In genomic region chr7:54333142-54333541, GRCm38 (mm10) we compare ENCODE assay signal across 26 mouse cellular contexts.
"Had no signal": no experiment of that assay in that cellular context is flagged by ENCODE, and none has a peak within 500 bp of the region (broad histone marks: within the 10 kb centered on the region; RNA-seq: fewer than 3 reads in every experiment).

No protein-coding gene starts in this region.

- H3K36me3 ChIP-seq: heart, embryonic 10.5 days; heart, embryonic 12.5 days; hindbrain, embryonic 10.5 days; hindbrain, embryonic 12.5 days; hindbrain, embryonic 15.5 days; intestine, embryonic 15.5 days; limb, embryonic 10.5 days; limb, embryonic 12.5 days; liver, embryonic 13.5 days had no signal

- H3K4me2 ChIP-seq: heart, embryonic 12.5 days; hindbrain, embryonic 12.5 days; hindbrain, embryonic 15.5 days; intestine, embryonic 15.5 days; limb, embryonic 12.5 days; liver, embryonic 11.5 days; liver, embryonic 13.5 days had no signal

- DNase-seq: gastrocnemius, adult 2 months; gastrocnemius, postnatal 10 days; gastrocnemius, postnatal 25 days; heart, adult 18-20 months; heart, postnatal 10 days; heart, postnatal 4 days; kidney, adult 18-20 months; kidney, adult 8-10 months; kidney, postnatal 10 days; kidney, postnatal 25 days; kidney, postnatal 4 days; liver; liver, embryonic 13.5 days had no signal

- H3K4me1 ChIP-seq: heart, embryonic 10.5 days; heart, embryonic 12.5 days; hindbrain, embryonic 10.5 days; hindbrain, embryonic 12.5 days; hindbrain, embryonic 15.5 days; intestine, embryonic 15.5 days; limb, embryonic 10.5 days; limb, embryonic 12.5 days; liver, embryonic 13.5 days had no signal

- ATAC-seq: inflammation-experienced regulatory T-cells, adult 6 months; intestine, embryonic 15.5 days; intestine, postnatal 0 days had no signal

- H3K9ac ChIP-seq: heart, embryonic 12.5 days; hindbrain, embryonic 12.5 days; hindbrain, embryonic 15.5 days; intestine, embryonic 15.5 days; limb, embryonic 12.5 days; liver, embryonic 13.5 days had no signal

- H3K4me3 ChIP-seq: gastrocnemius, adult 2 months; heart, embryonic 10.5 days; heart, embryonic 12.5 days; hindbrain, embryonic 10.5 days; hindbrain, embryonic 12.5 days; hindbrain, embryonic 15.5 days; intestine, embryonic 15.5 days; layer of hippocampus, adult 2 months; left cerebral cortex, adult 2 months; limb, embryonic 10.5 days; limb, embryonic 12.5 days; liver, embryonic 13.5 days had no signal

- H3K9me3 ChIP-seq: heart, embryonic 10.5 days; heart, embryonic 12.5 days; hindbrain, embryonic 10.5 days; hindbrain, embryonic 12.5 days; hindbrain, embryonic 15.5 days; intestine, embryonic 15.5 days; limb, embryonic 10.5 days; limb, embryonic 12.5 days; liver, embryonic 13.5 days had no signal

- H3K27me3 ChIP-seq: heart, embryonic 12.5 days; hindbrain, embryonic 12.5 days; hindbrain, embryonic 15.5 days; intestine, embryonic 15.5 days; limb, embryonic 12.5 days; liver, embryonic 13.5 days had no signal

- H3K27ac ChIP-seq: gastrocnemius, adult 2 months; heart, embryonic 10.5 days; hindbrain, embryonic 10.5 days; hindbrain, embryonic 12.5 days; hindbrain, embryonic 15.5 days; intestine, embryonic 15.5 days; layer of hippocampus, adult 2 months; left cerebral cortex, adult 2 months; limb, embryonic 10.5 days; limb, embryonic 12.5 days; liver, embryonic 13.5 days had no signal
